Mouse (Mus musculus) embryonic facial prominence, embryonic 13.5 days (tissue): ENCODE data around the gene Arl4a. TPM values are rescaled to one million over a fixed set of nuclear protein-coding genes. Genes with fewer than 3 reads are reported as not detected.

ENCODE experiments used
- ATAC-seq: fragments of 200-750 bp; cut with Nextera tagmentation; 2 replicates; pipeline ENCODE4 v1.8.0; 2017; ENCODE audit warnings: low read depth; ENCODE audit not compliant: insufficient number of reproducible peaks, insufficient read depth, low FRiP score, low TSS enrichment
- H3K27ac ChIP-seq: fragments of 300-500 bp; sonication (generic); 2 replicates; pipeline ENCODE4 v1.5.1; 2015; ENCODE audit warnings: moderate library complexity, mild to moderate bottlenecking, inconsistent platforms
- H3K27me3 ChIP-seq: fragments of 300-500 bp; sonication (generic); 2 replicates; pipeline ENCODE4 v1.6.1; 2015; ENCODE audit warnings: mild to moderate bottlenecking, inconsistent platforms
- H3K36me3 ChIP-seq: fragments of 300-500 bp; sonication (generic); 2 replicates; pipeline ENCODE4 v1.6.1; 2015; ENCODE audit warnings: mild to moderate bottlenecking, inconsistent platforms
- H3K4me1 ChIP-seq: fragments of 300-500 bp; sonication (generic); 2 replicates; pipeline ENCODE4 v1.6.1; 2015; ENCODE audit warnings: inconsistent platforms
- H3K4me2 ChIP-seq: fragments of 300-500 bp; sonication (generic); 2 replicates; pipeline ENCODE4 v1.6.1; 2015; ENCODE audit warnings: moderate library complexity, mild to moderate bottlenecking, inconsistent platforms
- H3K4me3 ChIP-seq: fragments of 300-500 bp; sonication (generic); 2 replicates; pipeline ENCODE4 v1.5.1; 2015; ENCODE audit warnings: mild to moderate bottlenecking, inconsistent platforms
- H3K9ac ChIP-seq: fragments of 300-500 bp; sonication (generic); 2 replicates; pipeline ENCODE4 v1.6.1; 2015; ENCODE audit warnings: mild to moderate bottlenecking, inconsistent platforms
- H3K9me3 ChIP-seq: fragments of 300-500 bp; sonication (generic); 2 replicates; pipeline ENCODE4 v1.6.1; 2016; ENCODE audit warnings: inconsistent platforms
- WGBS: fragments of 180-500 bp; shearing (Covaris S2); methylation state at CpG from one replicate; pipeline ENCODE4 v1.1.7; 2015; ENCODE audit warnings: mixed read lengths; 5-methylcytosine and 5-hydroxymethylcytosine counted together
- polyA plus RNA-seq: library from polyadenylated mRNA; unstranded; fragments of >200 nt; fragmentation: Nextera tagmentation; extraction: Ambion mirVana; gene quantifications from 2 replicates; pipeline ENCODE4 v1.2.1, GENCODE M21; 2015

Gene Arl4a
- polyA plus RNA-seq, 1 experiment from 2014 or later = 48.4 TPM

DNA sequence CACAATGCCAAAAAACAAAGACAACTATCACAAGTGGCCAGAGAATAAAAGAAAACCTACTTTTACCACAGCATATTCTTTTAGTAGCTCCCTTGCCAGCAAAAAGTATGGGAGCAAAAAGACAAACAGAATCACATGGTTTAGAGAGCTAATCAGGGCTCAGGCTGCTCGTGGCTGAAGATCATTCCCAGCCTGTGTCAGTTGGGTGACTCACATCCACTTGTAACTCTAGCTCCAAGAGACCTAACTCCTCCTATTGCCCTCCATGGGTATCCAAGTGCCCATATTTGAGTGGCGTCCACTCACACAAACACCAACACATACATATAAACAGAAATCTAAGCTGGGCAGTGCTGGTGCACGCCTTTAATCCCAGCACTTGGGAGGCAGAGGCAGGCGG, 8.6 kb downstream of the Arl4a start:
- Histone ChIP-seq H3K27me3 (no peaks in the 10 kb centered on the region), H3K27ac (no peak overlapping the region), H3K4me1 (no peaks in the 10 kb centered on the region), H3K4me2 (no peak overlapping the region), H3K9me3 (0 out of 2 replicates have a peak, but pooled peaks cover 4% of the 10 kb centered on the region), H3K36me3 (no peaks in the 10 kb centered on the region), H3K4me3 (no peak overlapping the region), H3K9ac (no peak overlapping the region)
- no peak for ATAC-seq
- 76% methylated on average over 4 of the region's 4 CpGs for WGBS

DNA sequence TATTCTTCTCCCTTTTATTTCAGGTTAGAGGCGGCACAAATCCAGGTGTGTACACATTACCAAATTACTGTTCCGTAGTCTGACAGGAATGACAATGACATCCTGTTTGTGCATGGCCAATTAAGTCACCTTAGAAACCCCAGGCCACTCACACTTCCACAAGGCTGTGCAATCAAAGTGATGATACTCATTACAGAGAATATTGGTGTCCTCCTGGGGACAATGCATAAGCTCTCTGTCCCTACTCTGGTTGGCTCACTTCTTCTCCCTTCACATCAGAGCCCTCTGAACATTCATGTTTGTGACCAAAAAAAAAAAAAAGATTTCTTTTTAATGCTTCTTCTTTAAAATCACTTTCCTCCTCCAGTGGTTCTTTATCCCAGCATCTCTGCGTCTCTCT, 10.0 kb downstream of the Arl4a start:
- no peak for ATAC-seq
- H3K4me3 ChIP-seq = no peak overlapping the region
- 84% methylated on average over 3 of the region's 3 CpGs for WGBS
- 0 out of 2 replicates have a peak, but pooled peaks cover 4% of the 10 kb centered on the region for H3K9me3 ChIP-seq
- no peak overlapping the region for H3K4me2 ChIP-seq
- H3K36me3 ChIP-seq = no peaks in the 10 kb centered on the region
- H3K9ac ChIP-seq = no peak overlapping the region
- no peak overlapping the region for H3K27ac ChIP-seq
- H3K27me3 ChIP-seq = no peaks in the 10 kb centered on the region
- H3K4me1 ChIP-seq = no peaks in the 10 kb centered on the region

DNA sequence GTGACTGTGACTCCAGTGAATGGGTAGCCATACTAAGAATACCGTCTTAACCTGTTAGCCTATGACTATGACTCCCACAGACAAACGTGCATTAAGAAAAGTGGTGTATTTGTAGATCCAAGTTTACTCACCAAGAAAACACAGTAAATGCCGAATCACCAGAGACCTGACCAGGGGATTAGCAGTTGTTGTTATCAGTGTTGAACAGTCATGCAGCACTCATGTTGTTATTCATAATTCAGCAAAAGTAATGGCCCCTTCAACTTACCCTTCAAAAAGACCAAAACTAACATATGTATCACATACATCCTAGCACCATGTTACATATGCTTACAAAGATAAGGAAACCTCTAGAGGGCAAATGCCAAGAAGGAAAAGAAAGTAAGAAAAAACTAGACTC, 10.4 kb downstream of the Arl4a start:
- Histone ChIP-seq H3K4me3 (no peak overlapping the region), H3K4me2 (no peak overlapping the region), H3K4me1 (no peaks in the 10 kb centered on the region), H3K9ac (no peak overlapping the region), H3K27me3 (no peaks in the 10 kb centered on the region), H3K9me3 (0 out of 2 replicates have a peak, but pooled peaks cover 4% of the 10 kb centered on the region), H3K27ac (no peak overlapping the region), H3K36me3 (no peaks in the 10 kb centered on the region)
- ATAC-seq = no peak
- 87% methylated on average over 3 of the region's 3 CpGs for WGBS

DNA sequence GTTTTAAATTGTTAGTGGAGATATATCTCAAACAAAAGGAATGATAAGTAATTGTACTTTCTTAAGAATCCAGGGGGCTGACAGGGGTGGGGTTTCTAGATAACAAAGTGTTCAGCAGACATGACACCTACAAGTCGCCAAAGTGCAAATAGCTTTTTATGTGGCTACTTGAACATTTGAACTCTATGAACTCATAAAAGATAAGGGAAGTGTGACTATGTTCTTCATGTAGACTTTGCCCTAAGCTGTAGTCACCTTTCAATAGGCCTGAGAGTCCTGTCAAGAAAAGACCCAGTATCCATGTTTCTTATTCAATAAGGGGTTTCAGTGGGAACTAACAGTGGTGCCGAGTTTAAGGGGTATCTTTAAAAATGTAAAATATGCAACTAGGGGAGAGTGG, 13.9 kb downstream of the Arl4a start:
- H3K9me3 ChIP-seq = no peaks in the 10 kb centered on the region
- H3K4me3 ChIP-seq = no peak overlapping the region
- no peak overlapping the region for H3K27ac ChIP-seq
- H3K4me1 ChIP-seq = no peaks in the 10 kb centered on the region
- 90% methylated on average over 2 of the region's 2 CpGs for WGBS
- H3K4me2 ChIP-seq = no peak overlapping the region
- no peaks in the 10 kb centered on the region for H3K36me3 ChIP-seq
- ATAC-seq = no peak
- H3K27me3 ChIP-seq = no peaks in the 10 kb centered on the region
- H3K9ac ChIP-seq = no peak overlapping the region

DNA sequence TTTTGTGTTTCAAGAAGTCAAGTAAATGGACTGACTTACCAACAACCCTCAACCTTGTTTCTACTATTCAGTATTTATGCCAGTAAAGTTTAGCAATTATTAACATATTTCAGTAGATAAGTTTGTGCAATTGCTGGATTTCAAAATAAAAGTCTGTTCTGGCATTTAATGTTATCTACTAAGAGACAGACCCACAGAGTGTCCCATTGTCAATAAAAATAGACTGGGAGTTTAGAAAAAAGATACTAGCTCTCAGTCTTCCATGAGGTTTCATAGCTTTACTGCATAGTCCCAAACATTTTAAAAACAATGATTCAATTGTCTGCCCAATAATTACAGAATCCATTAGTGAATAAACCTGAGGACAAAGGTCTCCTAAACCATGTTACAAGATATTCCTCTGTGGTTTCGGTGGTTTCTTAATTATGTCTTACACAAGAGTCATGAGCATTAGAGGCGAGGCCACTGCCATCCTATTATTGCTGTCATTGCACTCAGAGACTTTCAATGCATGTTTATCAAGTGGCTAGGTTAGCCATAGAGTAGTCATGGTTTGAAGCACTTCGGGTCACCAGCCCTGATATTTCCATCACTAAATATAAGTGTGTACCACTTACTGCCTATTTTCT, 14.7 kb downstream of the Arl4a start:
- no peak for ATAC-seq
- no peaks in the 10 kb centered on the region for H3K4me1 ChIP-seq
- no peak overlapping the region for H3K4me3 ChIP-seq
- H3K27ac ChIP-seq = no peak overlapping the region
- no peaks in the 10 kb centered on the region for H3K27me3 ChIP-seq
- whole genome bisulfite sequencing = 77% methylated on average over 3 of the region's 3 CpGs
- H3K4me2 ChIP-seq = no peak overlapping the region
- H3K9ac ChIP-seq = no peak overlapping the region
- no peaks in the 10 kb centered on the region for H3K36me3 ChIP-seq
- H3K9me3 ChIP-seq = no peaks in the 10 kb centered on the region

DNA sequence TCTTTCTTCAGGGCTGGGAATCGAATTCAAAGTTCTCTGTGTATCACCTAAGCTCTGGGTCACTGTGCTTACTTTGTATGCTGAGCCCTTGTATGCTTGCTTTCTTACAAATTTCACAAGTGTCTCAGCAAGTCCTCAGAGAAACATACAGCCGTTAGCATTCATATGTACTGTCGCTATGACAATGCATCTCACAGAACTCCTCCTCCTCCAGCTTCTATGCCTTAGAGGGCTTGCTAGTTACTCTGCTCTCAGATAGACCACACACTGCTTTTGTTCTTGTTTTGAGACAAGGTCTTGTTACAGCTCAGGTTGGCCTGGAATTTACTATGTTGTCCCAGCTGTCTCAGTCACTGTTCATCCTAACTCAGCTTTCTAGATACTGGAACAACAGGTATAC, 15.5 kb downstream of the Arl4a start:
- WGBS = 77% methylated on average over 3 of the region's 3 CpGs
- no peaks in the 10 kb centered on the region for H3K36me3 ChIP-seq
- no peaks in the 10 kb centered on the region for H3K4me1 ChIP-seq
- no peak overlapping the region for H3K27ac ChIP-seq
- H3K27me3 ChIP-seq = no peaks in the 10 kb centered on the region
- H3K9ac ChIP-seq = no peak overlapping the region
- no peak for ATAC-seq
- no peaks in the 10 kb centered on the region for H3K9me3 ChIP-seq
- no peak overlapping the region for H3K4me2 ChIP-seq
- H3K4me3 ChIP-seq = no peak overlapping the region

DNA sequence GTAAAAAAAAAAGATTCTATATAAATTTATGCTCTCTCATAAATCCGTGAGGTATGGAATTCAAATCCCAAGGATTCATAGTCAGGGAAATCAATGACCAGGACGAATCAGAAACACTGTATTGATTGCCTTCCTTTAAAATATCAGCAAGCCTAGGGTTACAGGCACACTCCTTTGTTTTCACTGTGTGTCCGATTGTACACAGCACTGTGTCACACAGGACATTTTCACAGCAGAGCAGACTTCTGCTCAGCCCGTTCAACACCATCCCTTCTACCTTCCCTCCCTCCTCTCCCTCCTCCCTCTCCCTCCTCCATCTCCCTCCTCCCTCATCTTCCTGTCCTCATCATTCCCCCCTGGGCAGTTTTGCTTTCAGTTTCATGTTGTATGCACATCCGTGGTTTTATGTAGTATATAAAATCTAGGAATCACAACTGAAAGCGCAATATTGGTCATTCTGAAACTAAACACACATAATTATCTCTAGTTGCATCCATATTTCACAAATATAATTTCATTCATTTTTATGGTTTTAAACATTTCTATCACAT, 19.8 kb downstream of the Arl4a start:
- H3K4me3 ChIP-seq = no peak overlapping the region
- no peaks in the 10 kb centered on the region for H3K9me3 ChIP-seq
- 0 out of 2 replicates have a peak, but pooled peaks cover 4% of the 10 kb centered on the region for H3K4me1 ChIP-seq
- WGBS = 80% methylated on average over 6 of the region's 6 CpGs
- H3K36me3 ChIP-seq = no peaks in the 10 kb centered on the region
- no peak overlapping the region for H3K27ac ChIP-seq
- no peaks in the 10 kb centered on the region for H3K27me3 ChIP-seq
- ATAC-seq = no peak
- H3K9ac ChIP-seq = no peak overlapping the region
- H3K4me2 ChIP-seq = no peak overlapping the region

DNA sequence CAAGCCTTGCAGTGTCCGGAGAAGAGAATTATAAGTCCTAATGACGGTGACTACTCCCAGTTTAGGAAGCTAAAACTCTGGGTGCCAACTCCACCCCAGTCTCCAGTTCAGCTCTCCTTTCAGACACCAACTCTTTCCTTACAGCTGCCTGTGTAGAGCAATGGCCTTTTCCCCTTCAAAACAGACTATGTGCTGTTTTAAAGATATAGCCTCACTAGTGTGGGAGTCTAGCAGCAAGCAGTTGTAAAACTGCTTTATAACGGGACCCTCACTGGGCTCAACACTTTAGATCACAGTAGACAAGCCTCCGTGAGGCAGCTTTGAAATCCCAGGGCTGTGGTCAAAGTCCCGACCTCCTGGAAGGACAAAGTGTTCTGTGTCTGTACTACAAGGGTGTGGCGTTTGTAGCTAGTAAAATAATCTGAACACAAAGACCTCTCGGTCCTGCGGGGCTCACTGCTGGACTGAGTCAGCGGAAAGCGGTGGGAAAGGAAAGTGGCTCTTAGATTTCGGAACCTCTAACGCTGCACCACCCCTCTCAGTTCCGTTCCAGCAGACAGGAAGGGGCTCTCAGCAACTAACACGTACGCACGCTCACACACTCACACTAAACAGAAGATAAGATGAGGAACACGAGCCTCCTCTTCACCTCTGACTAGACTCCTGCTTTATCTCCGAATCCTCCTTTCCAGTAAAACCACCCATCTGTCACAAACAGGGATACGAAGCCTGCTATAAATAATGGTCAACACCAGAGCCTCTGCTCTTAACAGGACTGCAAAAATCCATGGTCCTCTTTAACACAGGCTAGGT, 21.0 kb downstream of the Arl4a start:
- Histone ChIP-seq H3K27me3 (no peaks in the 10 kb centered on the region), H3K27ac (peak overlapping the region; percentile 51; the same call in 1 of the 2 replicates), H3K9ac (peak overlapping the region; percentile 62), H3K4me3 (peak overlapping the region; percentile 38), H3K36me3 (no peaks in the 10 kb centered on the region), H3K4me1 (0 out of 2 replicates have a peak, but pooled peaks cover 4% of the 10 kb centered on the region), H3K4me2 (peak overlapping the region; percentile 58), H3K9me3 (no peaks in the 10 kb centered on the region)
- 0 out of 2 replicates have a peak, but pooled peaks have one; percentile 62 for ATAC-seq
- 34% methylated on average over 19 of the region's 19 CpGs for WGBS

DNA sequence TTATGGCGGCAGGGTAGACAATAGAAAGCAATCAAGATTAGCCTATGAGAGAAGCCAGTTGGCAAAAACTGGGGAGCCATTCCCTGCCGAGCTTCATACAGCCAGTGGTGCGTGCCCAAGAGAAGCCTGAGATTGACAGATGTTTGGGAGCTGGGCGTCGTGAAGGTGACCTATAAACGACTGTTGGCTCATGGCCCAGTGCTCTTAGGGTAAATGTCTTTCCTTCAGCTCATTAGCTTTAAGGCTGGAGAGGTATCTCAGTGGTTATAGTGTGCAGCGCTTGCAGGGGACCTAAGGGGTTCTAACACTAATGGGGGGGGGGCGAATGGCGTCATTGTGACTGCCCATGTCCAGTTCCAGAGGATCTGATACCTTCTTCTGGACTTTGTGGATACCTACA, 21.8 kb downstream of the Arl4a start:
- Histone ChIP-seq H3K4me3 (no peak overlapping the region), H3K36me3 (no peaks in the 10 kb centered on the region), H3K9ac (no peak overlapping the region), H3K27ac (no peak overlapping the region), H3K9me3 (no peaks in the 10 kb centered on the region), H3K4me1 (0 out of 2 replicates have a peak, but pooled peaks cover 4% of the 10 kb centered on the region), H3K4me2 (no peak overlapping the region), H3K27me3 (no peaks in the 10 kb centered on the region)
- ATAC-seq = no peak
- 88% methylated on average over 9 of the region's 9 CpGs for WGBS

DNA sequence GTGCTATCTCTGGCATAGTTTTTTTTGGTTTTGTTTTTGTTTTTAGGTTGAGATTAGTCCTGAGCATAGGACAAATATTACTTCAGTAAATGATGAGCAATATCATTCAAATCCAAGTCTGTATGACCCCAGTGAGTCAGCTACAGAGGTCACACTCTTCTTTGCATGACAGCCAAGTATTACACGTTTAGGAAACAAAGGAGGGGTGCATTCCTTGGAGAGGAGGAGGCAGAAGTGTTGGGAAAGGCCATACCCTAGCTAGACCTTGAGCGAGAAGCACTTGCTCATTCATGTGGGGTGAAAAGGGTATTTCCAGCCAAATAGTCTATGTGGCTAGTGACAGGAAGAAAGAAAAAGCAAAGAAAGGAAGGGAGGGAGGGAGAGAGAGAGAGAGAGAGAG, 28.0 kb downstream of the Arl4a start:
- Histone ChIP-seq H3K4me1 (no peaks in the 10 kb centered on the region), H3K4me3 (no peak overlapping the region), H3K4me2 (no peak overlapping the region), H3K9ac (no peak overlapping the region), H3K27me3 (no peaks in the 10 kb centered on the region), H3K27ac (no peak overlapping the region), H3K36me3 (no peaks in the 10 kb centered on the region), H3K9me3 (no peaks in the 10 kb centered on the region)
- WGBS = 55% methylated on average over 2 of the region's 2 CpGs
- ATAC-seq = no peak

DNA sequence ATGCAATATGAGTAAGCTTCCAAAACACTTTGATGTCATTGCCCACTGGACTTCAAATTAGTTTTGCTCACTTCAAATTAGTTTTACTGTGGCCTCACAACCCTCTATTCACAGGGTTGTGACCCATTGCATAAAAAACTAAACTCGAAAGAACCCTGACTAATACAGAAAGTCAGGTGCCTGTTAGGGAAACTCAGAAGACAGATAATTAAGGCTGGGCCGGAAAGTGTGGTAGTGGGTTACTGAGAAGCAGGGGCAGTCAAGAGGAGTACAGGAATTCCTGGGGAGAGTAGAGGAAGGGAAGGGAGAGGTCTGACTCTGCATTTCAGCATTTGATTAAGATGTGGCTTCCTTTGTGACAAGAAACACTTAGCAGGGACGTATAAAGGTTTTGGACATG, 29.4 kb downstream of the Arl4a start:
- Histone ChIP-seq H3K9me3 (no peaks in the 10 kb centered on the region), H3K27ac (no peak overlapping the region), H3K36me3 (no peaks in the 10 kb centered on the region), H3K9ac (no peak overlapping the region), H3K4me3 (no peak overlapping the region), H3K27me3 (no peaks in the 10 kb centered on the region), H3K4me1 (no peaks in the 10 kb centered on the region), H3K4me2 (no peak overlapping the region)
- 47% methylated on average over 3 of the region's 3 CpGs for WGBS
- no peak for ATAC-seq

DNA sequence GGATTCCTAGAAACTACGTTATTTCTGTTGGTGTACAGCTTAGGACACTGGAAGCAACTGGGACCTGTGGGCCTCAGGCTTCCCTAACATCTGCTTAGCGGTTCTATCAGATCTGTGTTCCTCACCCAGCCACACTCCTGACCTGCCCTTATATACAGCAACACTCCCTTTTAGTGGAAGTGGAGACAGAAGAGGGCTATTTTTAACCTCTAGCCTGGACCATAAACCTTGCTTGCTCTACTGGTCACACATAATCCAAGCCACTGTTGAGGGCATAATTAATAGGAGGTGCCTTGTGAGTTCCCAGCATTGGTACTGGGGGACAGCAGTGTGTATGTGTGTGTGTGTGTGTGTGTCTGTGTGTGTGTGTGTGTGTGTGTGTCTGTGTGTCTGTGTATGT, 33.1 kb downstream of the Arl4a start:
- no peak overlapping the region for H3K4me3 ChIP-seq
- no peaks in the 10 kb centered on the region for H3K9me3 ChIP-seq

More for the DNA sequence above, 33.1 kb downstream of the Arl4a start:
- no peak for ATAC-seq
- Histone ChIP-seq H3K36me3 (no peaks in the 10 kb centered on the region), H3K4me2 (no peak overlapping the region), H3K4me1 (no peaks in the 10 kb centered on the region), H3K27ac (no peak overlapping the region), H3K9ac (no peak overlapping the region), H3K27me3 (no peaks in the 10 kb centered on the region)
- 65% methylated on average over 2 of the region's 2 CpGs for WGBS
